Mouse (Mus musculus) erythroblast, embryonic 14.5 days (primary cell): ENCODE data around the gene Gm49354.

ENCODE experiments used
- GATA1 ChIP-seq: IDR thresholded peaks from 2 replicates; pipeline ENCODE4 v1.6.1; 2012; ENCODE audit warnings: low read length, inconsistent platforms, mixed read lengths
- TAL1 ChIP-seq: IDR thresholded peaks from 3 replicates; pipeline ENCODE4 v1.6.1; 2012; ENCODE audit warnings: low read length, inconsistent platforms, mixed read lengths

DNA sequence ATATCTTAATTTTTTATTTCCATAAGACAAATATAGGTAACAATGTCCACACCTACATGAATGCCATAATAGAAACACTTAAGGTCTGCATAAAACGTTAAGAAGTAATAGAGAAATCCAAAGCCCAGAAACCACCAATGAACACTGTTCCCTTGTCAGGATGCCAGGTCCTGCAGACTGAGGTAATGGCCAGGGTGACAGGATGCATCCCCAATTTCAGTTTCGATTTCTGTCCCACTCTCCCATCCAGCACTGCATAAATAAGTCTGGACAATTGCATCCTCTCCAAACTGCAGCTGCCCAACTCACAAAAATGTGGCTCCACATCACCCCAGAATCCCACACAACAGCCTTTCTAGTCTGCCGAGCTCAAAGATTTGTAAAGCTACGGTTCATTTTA, 38.1 kb upstream of the Gm49354 start:
- no peak for TF ChIP-seq GATA1
- no peak for TF ChIP-seq TAL1
